Mouse (Mus musculus) hindbrain, embryonic 10.5 days (tissue): ENCODE results near the gene Sec24d. TPM values are rescaled to one million over a fixed set of nuclear protein-coding genes. Genes with fewer than 3 reads are reported as not detected.

Experiments
- DNase-seq: peaks from one replicate; pipeline ENCODE4 v3.0.0-alpha.2; 2017; ENCODE audit warnings: low spot score
- H3K27ac ChIP-seq: fragments of 300-500 bp; sonication (generic); 2 replicates; pipeline ENCODE4 v1.5.1; 2016; ENCODE audit warnings: mild to moderate bottlenecking, moderate library complexity
- H3K27me3 ChIP-seq: fragments of 300-500 bp; sonication (generic); 2 replicates; pipeline ENCODE4 v1.6.1; 2016; ENCODE audit warnings: mild to moderate bottlenecking; ENCODE audit not compliant: poor library complexity, insufficient read depth, severe bottlenecking
- H3K36me3 ChIP-seq: fragments of 300-500 bp; sonication (generic); 2 replicates; pipeline ENCODE4 v1.6.1; 2016; ENCODE audit warnings: mild to moderate bottlenecking, moderate library complexity
- H3K4me1 ChIP-seq: fragments of 300-500 bp; sonication (generic); replicated peaks from 2 replicates; pipeline ENCODE4 v1.6.1; 2016; ENCODE audit warnings: mild to moderate bottlenecking
- H3K4me3 ChIP-seq: fragments of 300-500 bp; sonication (generic); 2 replicates; pipeline ENCODE4 v1.5.1; 2016; ENCODE audit warnings: mild to moderate bottlenecking, moderate library complexity
- H3K9me3 ChIP-seq: fragments of 300-500 bp; sonication (generic); 2 replicates; pipeline ENCODE4 v1.6.1; 2016; ENCODE audit warnings: mild to moderate bottlenecking, moderate library complexity
- WGBS: fragments of 180-500 bp; shearing (Covaris S2); methylation state at CpG from one replicate; pipeline ENCODE4 v1.1.7; 2016; 5-methylcytosine and 5-hydroxymethylcytosine counted together
- polyA plus RNA-seq: library from polyadenylated mRNA; unstranded; fragments of >200 nt; fragmentation: Nextera tagmentation; extraction: Ambion mirVana; gene quantifications from 2 replicates; pipeline ENCODE4 v1.2.1, GENCODE M21; 2016

Gene Sec24d
- 20.1 and 20.2 TPM in 2 replicates for polyA plus RNA-seq

DNA sequence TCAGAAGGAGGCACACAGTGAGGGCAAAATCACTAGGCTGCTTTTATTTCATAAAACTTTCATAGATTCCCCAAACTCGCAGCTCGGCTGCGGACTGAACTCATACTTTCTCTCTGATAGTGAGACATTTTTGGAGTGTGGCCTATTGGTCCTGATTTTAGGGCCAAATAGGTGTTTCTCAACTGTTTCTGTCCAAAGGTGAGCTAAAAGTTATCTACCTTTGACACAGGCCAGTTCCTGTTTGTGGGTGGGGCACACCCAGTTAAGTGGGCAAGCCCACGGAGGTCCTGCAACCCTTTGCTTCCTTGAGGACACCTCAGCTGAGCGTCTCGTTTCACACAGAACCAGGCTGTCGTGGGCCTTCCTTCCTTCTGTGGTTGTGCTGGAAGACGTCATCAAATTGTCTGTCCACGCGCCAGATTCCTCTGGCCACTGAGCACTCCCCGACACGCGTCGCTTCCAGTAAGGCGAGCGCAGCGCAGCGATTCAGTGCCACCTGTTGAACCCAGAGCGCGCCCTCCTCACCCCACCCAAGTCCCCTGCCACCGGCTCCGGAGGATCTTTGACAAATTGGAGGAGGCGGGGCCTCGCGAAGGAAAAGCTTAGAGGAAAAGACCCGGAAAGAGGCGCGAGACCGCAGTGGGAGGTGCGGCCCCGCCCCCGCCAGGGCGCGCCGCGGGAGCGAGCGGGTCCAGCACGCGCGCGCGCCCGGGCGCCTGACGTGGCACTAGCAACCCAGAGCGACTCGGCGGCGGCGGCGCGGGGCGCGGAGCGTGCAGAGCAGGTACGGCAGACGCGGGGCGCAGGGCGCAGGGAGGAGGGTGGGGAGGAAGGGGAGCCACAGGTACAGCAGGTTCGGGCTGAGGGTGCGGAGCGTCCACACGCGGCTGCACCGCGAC, at the start of gene Sec24d:
Gene Sec24d, plus strand, starts transcription at position 703 of the 899 bp plus-strand sequence.
- Histone ChIP-seq H3K27ac (peak within 1 kb of the TSS; percentile 80), H3K4me1 (peaks cover 13% of the 10 kb centered on the region), H3K27me3 (peaks cover 46% of the 10 kb centered on the region), H3K36me3 (no peaks in the 10 kb centered on the region), H3K9me3 (no peaks in the 10 kb centered on the region), H3K4me3 (peak within 1 kb of the TSS; percentile 83)
- peak; percentile 78 for DNase-seq
- 4% methylated on average over 68 of the region's 68 CpGs for WGBS

DNA sequence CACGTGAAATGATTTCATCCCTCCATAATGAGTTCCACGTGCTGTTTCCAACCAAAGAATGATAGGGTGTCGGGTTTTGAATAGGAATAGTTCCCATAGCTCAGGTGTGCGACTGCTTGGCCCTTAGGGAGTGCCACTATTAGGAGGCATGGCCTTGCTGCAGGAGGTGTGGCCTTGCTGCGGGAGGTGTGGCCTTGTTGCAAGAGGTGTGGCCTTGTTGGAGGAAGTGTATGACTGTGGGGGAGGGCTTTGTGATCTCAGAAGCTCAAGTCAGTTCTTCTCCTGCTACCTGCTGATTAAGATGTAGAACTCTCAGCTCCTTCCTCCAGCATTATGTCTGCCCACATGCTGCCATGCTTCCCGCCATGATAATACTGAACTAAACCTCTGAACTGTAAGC, 48.6 kb upstream of the Sec24d start:
- no peak for DNase-seq
- H3K9me3 ChIP-seq = no peaks in the 10 kb centered on the region
- WGBS = 59% methylated on average over 6 of the region's 6 CpGs
- no peaks in the 10 kb centered on the region for H3K27me3 ChIP-seq
- no peak overlapping the region for H3K4me3 ChIP-seq
- H3K36me3 ChIP-seq = no peaks in the 10 kb centered on the region
- no peaks in the 10 kb centered on the region for H3K4me1 ChIP-seq
- H3K27ac ChIP-seq = no peak overlapping the region

- H3K27ac ChIP-seq = no peak overlapping the region
- WGBS = 92% methylated on average over 3 of the region's 3 CpGs
- no peaks in the 10 kb centered on the region for H3K27me3 ChIP-seq
- peaks cover 5% of the 10 kb centered on the region; the same call in 1 of the 2 replicates for H3K9me3 ChIP-seq
- DNase-seq = no peak
- H3K36me3 ChIP-seq = no peaks in the 10 kb centered on the region
- H3K4me3 ChIP-seq = no peak overlapping the region
- no peaks in the 10 kb centered on the region for H3K4me1 ChIP-seq
These were observed 40.0 kb upstream of the Sec24d start for GRCm38 (mm10) chr3:123227276-123227675.

- H3K27ac ChIP-seq = no peak overlapping the region
- peaks cover 14% of the 10 kb centered on the region for H3K27me3 ChIP-seq
- no peak overlapping the region for H3K4me3 ChIP-seq
- peaks cover 5% of the 10 kb centered on the region; the same call in 1 of the 2 replicates for H3K9me3 ChIP-seq
- no peaks in the 10 kb centered on the region for H3K36me3 ChIP-seq
- H3K4me1 ChIP-seq = peaks cover 11% of the 10 kb centered on the region
- 87% methylated on average over 2 of the region's 2 CpGs for WGBS
- DNase-seq = no peak
These were observed 35.6 kb upstream of the Sec24d start for GRCm38 (mm10) chr3:123231639-123232038.

- WGBS = 51% methylated on average over 16 of the region's 16 CpGs
- Histone ChIP-seq H3K36me3 (no peaks in the 10 kb centered on the region), H3K4me1 (peaks cover 20% of the 10 kb centered on the region), H3K4me3 (no peak overlapping the region), H3K27ac (no peak overlapping the region), H3K9me3 (peaks cover 5% of the 10 kb centered on the region; the same call in 1 of the 2 replicates), H3K27me3 (peaks cover 24% of the 10 kb centered on the region)
- DNase-seq = no peak
These were observed 32.9 kb upstream of the Sec24d start for GRCm38 (mm10) chr3:123234191-123234836.

- 18% methylated on average over 7 of the region's 7 CpGs for WGBS
These were observed 31.8 kb upstream of the Sec24d start for GRCm38 (mm10) chr3:123235495-123235894.

DNA sequence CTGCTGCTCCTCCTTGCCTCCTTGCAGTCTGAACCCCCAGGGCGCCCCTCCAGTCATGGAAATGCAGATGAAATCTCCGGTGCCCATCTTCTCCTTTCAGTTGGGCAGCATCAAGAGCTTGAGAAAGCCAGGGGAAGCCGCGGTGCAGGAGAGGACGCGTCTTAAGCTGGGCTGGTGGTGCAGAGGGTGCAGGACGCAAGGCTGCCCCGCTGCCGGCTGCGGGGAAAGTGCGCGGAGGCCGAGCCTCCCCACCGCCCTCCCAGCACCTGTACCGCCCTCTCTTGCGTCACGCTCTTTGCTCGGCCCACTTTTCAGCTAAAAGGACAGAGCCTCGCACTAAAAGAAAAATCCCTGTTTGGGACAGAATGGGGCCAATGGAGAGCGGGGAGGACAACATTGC, 31.3 kb upstream of the Sec24d start, which contains the start of gene Synpo2:
Gene Synpo2, minus strand, starts transcription at position 229 of the 400 bp plus-strand sequence.
- Histone ChIP-seq H3K4me3 (peak within 1 kb of the TSS; percentile 59), H3K27me3 (peaks cover 24% of the 10 kb centered on the region), H3K36me3 (no peaks in the 10 kb centered on the region), H3K9me3 (peaks cover 5% of the 10 kb centered on the region; the same call in 1 of the 2 replicates), H3K27ac (peak within 1 kb of the TSS; percentile 66; the same call in 1 of the 2 replicates), H3K4me1 (peaks cover 20% of the 10 kb centered on the region)
- DNase-seq = peak; percentile 58
- under 1% methylated on average over 20 of the region's 20 CpGs for WGBS

More at GRCm38 (mm10) chr3:123235495-123235894, 31.8 kb upstream of the Sec24d start:
- Histone ChIP-seq H3K36me3 (no peaks in the 10 kb centered on the region), H3K9me3 (peaks cover 5% of the 10 kb centered on the region; the same call in 1 of the 2 replicates), H3K27me3 (peaks cover 24% of the 10 kb centered on the region), H3K4me3 (peak overlapping the region; percentile 59), H3K27ac (no peak overlapping the region), H3K4me1 (peaks cover 20% of the 10 kb centered on the region)
- DNase-seq = no peak

DNA sequence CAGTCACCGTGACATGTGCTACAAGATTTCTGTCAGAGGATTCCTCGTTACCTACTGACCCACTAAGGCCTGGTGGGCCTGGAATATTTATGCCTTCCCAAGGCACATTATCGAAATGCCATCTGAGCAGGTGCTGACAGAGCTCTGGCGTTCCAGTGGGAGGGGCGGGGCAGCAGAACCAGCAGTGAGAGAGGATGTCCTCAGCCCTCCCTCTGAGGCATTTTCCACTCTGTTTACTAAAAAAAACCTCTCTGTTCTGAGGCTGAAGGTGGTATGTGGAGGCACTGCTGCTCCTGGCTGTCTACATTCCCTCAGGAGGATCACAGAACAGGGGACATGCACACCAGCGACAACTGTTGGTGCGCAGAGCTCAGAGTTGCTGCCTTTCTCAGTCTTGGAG, 30.2 kb upstream of the Sec24d start:
- peak; percentile 15 for DNase-seq
- WGBS = 18% methylated on average over 7 of the region's 7 CpGs
- Histone ChIP-seq H3K36me3 (no peaks in the 10 kb centered on the region), H3K9me3 (no peaks in the 10 kb centered on the region), H3K4me3 (no peak overlapping the region), H3K27ac (no peak overlapping the region), H3K27me3 (peaks cover 24% of the 10 kb centered on the region), H3K4me1 (peaks cover 20% of the 10 kb centered on the region)

DNA sequence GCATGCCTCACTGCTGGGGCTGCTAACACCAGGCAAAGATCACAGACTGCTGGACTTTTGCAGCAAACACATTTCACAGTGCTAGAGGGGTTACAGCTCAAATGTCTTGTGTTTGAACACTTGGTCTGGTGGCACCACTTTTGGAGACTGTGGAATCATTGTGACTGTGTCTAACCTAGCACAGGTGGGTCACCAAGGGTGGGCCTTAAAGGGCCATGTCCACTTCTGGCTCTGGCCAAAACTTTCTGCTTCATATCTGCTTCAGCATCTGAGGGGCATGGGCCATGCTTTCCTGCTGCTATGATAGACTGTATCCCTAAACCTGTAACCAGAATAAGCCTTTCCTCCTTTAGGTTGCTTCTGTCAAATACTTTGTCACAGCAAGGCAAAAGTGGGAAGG, 29.8 kb upstream of the Sec24d start:
- Histone ChIP-seq H3K27me3 (peaks cover 24% of the 10 kb centered on the region), H3K36me3 (no peaks in the 10 kb centered on the region), H3K4me1 (peaks cover 20% of the 10 kb centered on the region), H3K27ac (no peak overlapping the region), H3K9me3 (no peaks in the 10 kb centered on the region), H3K4me3 (no peak overlapping the region)
- DNase-seq = no peak

DNA sequence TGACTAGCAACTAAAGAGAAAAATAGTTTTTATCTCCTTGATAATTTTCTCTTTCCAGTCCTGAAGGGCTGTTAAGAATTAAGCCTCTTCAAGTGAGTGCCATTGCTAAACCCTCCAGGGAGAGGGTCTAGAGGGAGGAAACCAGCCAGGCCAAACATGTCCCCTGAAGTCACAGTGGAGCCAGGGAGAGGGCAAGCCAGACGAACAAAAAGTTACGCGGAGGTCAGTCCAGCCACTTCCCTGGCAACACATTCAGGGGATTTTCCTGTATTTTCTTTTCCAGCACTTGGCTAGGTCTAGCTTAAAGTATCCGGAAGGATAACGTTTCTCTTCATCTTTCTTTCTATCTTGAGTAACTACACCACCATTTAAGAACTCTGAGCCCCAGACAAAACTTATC, 22.9 kb upstream of the Sec24d start:
- H3K4me3 ChIP-seq = no peak overlapping the region
- DNase-seq = no peak
- H3K4me1 ChIP-seq = no peaks in the 10 kb centered on the region
- no peak overlapping the region for H3K27ac ChIP-seq
- no peaks in the 10 kb centered on the region for H3K27me3 ChIP-seq
- 52% methylated on average over 5 of the region's 5 CpGs for WGBS
- no peaks in the 10 kb centered on the region for H3K9me3 ChIP-seq
- H3K36me3 ChIP-seq = no peaks in the 10 kb centered on the region

DNA sequence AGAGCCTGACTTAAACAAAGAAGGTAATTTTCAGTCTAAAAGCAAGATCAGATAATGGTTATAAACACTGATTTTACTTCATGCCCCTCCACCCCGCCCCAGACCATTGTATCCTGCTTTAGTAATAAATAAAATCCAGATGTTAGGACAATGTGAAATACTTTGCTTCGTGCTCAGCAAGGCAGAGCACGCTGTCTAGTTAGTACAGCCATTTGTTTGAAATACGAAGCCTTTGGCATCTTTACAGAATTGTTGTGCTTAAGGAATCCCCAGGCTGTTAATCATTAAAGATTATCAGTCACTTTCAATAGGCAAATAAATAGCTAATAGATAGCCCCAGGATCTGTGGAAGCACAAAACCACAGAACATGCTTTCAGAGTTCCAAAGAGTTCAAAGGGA, 21.6 kb upstream of the Sec24d start:
- H3K4me1 ChIP-seq = no peaks in the 10 kb centered on the region
- no peak for DNase-seq

GRCm38 (mm10) chr3:123256181-123257101, 10.8 kb upstream of the Sec24d start:
- no peak overlapping the region for H3K4me3 ChIP-seq
- no peaks in the 10 kb centered on the region for H3K27me3 ChIP-seq
- no peaks in the 10 kb centered on the region for H3K4me1 ChIP-seq
- H3K36me3 ChIP-seq = no peaks in the 10 kb centered on the region
- WGBS = 83% methylated on average over 11 of the region's 11 CpGs
- no peak overlapping the region for H3K27ac ChIP-seq
- no peak for DNase-seq
- no peaks in the 10 kb centered on the region for H3K9me3 ChIP-seq

More for the DNA sequence above, 21.6 kb upstream of the Sec24d start:
- no peaks in the 10 kb centered on the region for H3K36me3 ChIP-seq
- H3K4me3 ChIP-seq = no peak overlapping the region
- H3K27me3 ChIP-seq = no peaks in the 10 kb centered on the region
- 61% methylated on average over 4 of the region's 4 CpGs for WGBS
- no peaks in the 10 kb centered on the region for H3K9me3 ChIP-seq
- no peak overlapping the region for H3K27ac ChIP-seq
